ENCODE assay signal across 14 mouse cellular contexts in the genomic region with DNA sequence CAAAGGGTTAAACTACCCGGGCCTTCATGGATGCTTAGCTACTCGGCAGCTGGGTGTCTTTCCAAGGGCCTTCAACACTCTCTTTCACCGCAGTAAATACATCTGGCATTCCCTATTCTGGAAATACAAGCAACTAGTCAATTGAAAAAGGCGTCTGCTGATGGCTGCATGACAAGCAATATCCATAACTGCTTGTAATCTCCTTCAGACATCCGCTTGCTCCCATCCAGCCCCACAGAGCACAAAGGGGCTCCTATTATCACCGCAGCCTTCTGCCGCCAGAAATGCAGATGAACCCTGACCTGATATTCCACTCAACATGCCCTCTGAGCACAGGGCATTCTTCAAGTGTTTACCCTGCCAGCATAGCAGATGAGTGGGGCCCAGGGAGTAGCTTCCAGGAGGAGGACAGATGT.
DNase-seq lines count a peak whose midpoint lies in the region; ATAC-seq lines count a peak whose summit lies in the region.
"Had no signal": no experiment of that assay in that cellular context is flagged by ENCODE, and none has a peak within 500 bp of the region (broad histone marks: within the 10 kb centered on the region; RNA-seq: fewer than 3 reads in every experiment).

No protein-coding gene starts in this region.

- no peak for DNase-seq in heart, postnatal 14 days
- DNase-seq in brain, adult 2 months (ENCODE audit: low read depth, low spot score), result peak; percentile 22
- peak; percentile 45 for DNase-seq in embryonic facial prominence, embryonic 14.5 days (ENCODE audit: low spot score)
- DNase-seq in mesoderm, embryonic 11.5 days (ENCODE audit: low read depth, low spot score), result peak; percentile 53
- no peak for DNase-seq in right cerebral cortex, postnatal 14 days
- DNase-seq in layer of hippocampus, adult 8-10 months (ENCODE audit: low spot score in 2 of 2), result no peak
- DNase-seq: heart, postnatal 36 days; kidney, postnatal 25 days; left cerebral cortex, postnatal 4 days; thymus, postnatal 14 days had no signal

- peaks cover 18% of the 10 kb centered on the region; the same call in 1 of the 2 replicates for H3K4me1 ChIP-seq in heart, embryonic 13.5 days
- H3K4me1 ChIP-seq in embryonic facial prominence, embryonic 14.5 days (ENCODE audit: control insufficient read depth, insufficient read depth, low read length), result no peaks in the 10 kb centered on the region
- H3K4me1 ChIP-seq in kidney, embryonic 15.5 days, result no peaks in the 10 kb centered on the region
- H3K4me1 ChIP-seq: embryonic facial prominence, embryonic 12.5 days; lung, embryonic 15.5 days had no signal

- 25% methylated on average over 7 of the region's 7 CpGs for WGBS in heart, embryonic 13.5 days
- 25% methylated on average over 7 of the region's 7 CpGs for WGBS in embryonic facial prominence, embryonic 14.5 days
- WGBS in kidney, embryonic 15.5 days, result 46% methylated on average over 7 of the region's 7 CpGs

- peak overlapping the region; percentile 10; the same call in 1 of the 2 replicates for H3K4me2 ChIP-seq in heart, embryonic 13.5 days
- H3K4me2 ChIP-seq in embryonic facial prominence, embryonic 14.5 days (ENCODE audit: low read depth, low read length), result no peak overlapping the region
- no peak overlapping the region for H3K4me2 ChIP-seq in kidney, embryonic 15.5 days
- H3K4me2 ChIP-seq: embryonic facial prominence, embryonic 12.5 days; lung, embryonic 15.5 days had no signal

- no peak; the same call in 1 of the 2 replicates for ATAC-seq in heart, embryonic 13.5 days (ENCODE audit: extremely low read depth, insufficient number of reproducible peaks, low FRiP score, low TSS enrichment)
- peak; percentile 47; the same call in 1 of the 2 replicates for ATAC-seq in embryonic facial prominence, embryonic 14.5 days (ENCODE audit: low read depth)
- no peak for ATAC-seq in kidney, embryonic 15.5 days (replicated peaks; ENCODE audit: low FRiP score)

- peaks cover 20% of the 10 kb centered on the region for H3K27me3 ChIP-seq in heart, embryonic 13.5 days (replicated peaks)
- H3K27me3 ChIP-seq in embryonic facial prominence, embryonic 14.5 days (replicated peaks; ENCODE audit: control insufficient read depth, insufficient read depth, low read length), result no peaks in the 10 kb centered on the region
- H3K27me3 ChIP-seq in kidney, embryonic 15.5 days, result no peaks in the 10 kb centered on the region
- H3K27me3 ChIP-seq: embryonic facial prominence, embryonic 12.5 days; lung, embryonic 15.5 days had no signal

- no peak overlapping the region for H3K9ac ChIP-seq in heart, embryonic 13.5 days
- no peak overlapping the region for H3K9ac ChIP-seq in embryonic facial prominence, embryonic 14.5 days (ENCODE audit: low read depth, low read length)
- H3K9ac ChIP-seq in kidney, embryonic 15.5 days, result no peak overlapping the region
- H3K9ac ChIP-seq: embryonic facial prominence, embryonic 12.5 days; lung, embryonic 15.5 days had no signal

- H3K36me3 ChIP-seq in heart, embryonic 13.5 days, result no peaks in the 10 kb centered on the region
- no peaks in the 10 kb centered on the region for H3K36me3 ChIP-seq in embryonic facial prominence, embryonic 14.5 days (ENCODE audit: control insufficient read depth, insufficient read depth, low read length)
- H3K36me3 ChIP-seq in kidney, embryonic 15.5 days, result no peaks in the 10 kb centered on the region
- H3K36me3 ChIP-seq: embryonic facial prominence, embryonic 12.5 days; lung, embryonic 15.5 days had no signal

- no peak overlapping the region for H3K4me3 ChIP-seq in heart, embryonic 13.5 days
- H3K4me3 ChIP-seq in embryonic facial prominence, embryonic 14.5 days (ENCODE audit: low read depth, low read length), result no peak overlapping the region
- H3K4me3 ChIP-seq in kidney, embryonic 15.5 days (replicated peaks), result no peak overlapping the region
- H3K4me3 ChIP-seq: embryonic facial prominence, embryonic 12.5 days; lung, embryonic 15.5 days had no signal

- no peaks in the 10 kb centered on the region for H3K9me3 ChIP-seq in heart, embryonic 13.5 days
- no peaks in the 10 kb centered on the region for H3K9me3 ChIP-seq in embryonic facial prominence, embryonic 14.5 days (ENCODE audit: control insufficient read depth, low read length)
- H3K9me3 ChIP-seq in kidney, embryonic 15.5 days (replicated peaks), result no peaks in the 10 kb centered on the region
- H3K9me3 ChIP-seq: embryonic facial prominence, embryonic 12.5 days; lung, embryonic 15.5 days had no signal

- intact Hi-C loops in heart, postnatal 14 days (cut with DNase I), result no loop called here

- no peak overlapping the region for H3K27ac ChIP-seq in heart, embryonic 13.5 days (replicated peaks)
- no peak overlapping the region for H3K27ac ChIP-seq in embryonic facial prominence, embryonic 14.5 days (replicated peaks; ENCODE audit: low read depth, low read length)
- no peak overlapping the region for H3K27ac ChIP-seq in kidney, embryonic 15.5 days
- H3K27ac ChIP-seq: embryonic facial prominence, embryonic 12.5 days; lung, embryonic 15.5 days had no signal

Comparison
In these comparisons a context has a peak if more than half of its experiments do, and no peak if none do; other contexts are left out.
1. DNase-seq: peak in brain, adult 2 months (single experiment), embryonic facial prominence, embryonic 14.5 days (single experiment) and mesoderm, embryonic 11.5 days (single experiment); none in heart, postnatal 14 days (0 of 2), right cerebral cortex, postnatal 14 days (single experiment) and layer of hippocampus, adult 8-10 months (0 of 2).